Mouse (Mus musculus): ENCODE measurements around the gene Cds1. TPM values are rescaled to one million over a fixed set of nuclear protein-coding genes. Genes with fewer than 3 reads are reported as not detected.
"Not testable (repeated sequence)": the region's sequence is repeated elsewhere in the genome, so short reads cannot be mapped to it uniquely, and the experiment has no call there.

Cds1 gene
- polyA plus RNA-seq, 1 experiment, result 16.3 TPM

- peaks cover 14% of the 10 kb centered on the region for H3K4me1 ChIP-seq (ENCODE audit: control insufficient read depth, insufficient read depth, insufficient read length, low read length)
- no peak overlapping the region for H3K27ac ChIP-seq (replicated peaks; ENCODE audit: low read depth, low read length)
- H3K4me3 ChIP-seq (ENCODE audit: insufficient read depth, low read depth, low read length), result no peak overlapping the region
Observed at GRCm38 (mm10) chr5:101830180-101830579, 65.2 kb downstream of the Cds1 start.

- no peak overlapping the region for H3K4me3 ChIP-seq (ENCODE audit: insufficient read depth, low read depth, low read length)
- peaks cover 3% of the 10 kb centered on the region for H3K4me1 ChIP-seq (ENCODE audit: control insufficient read depth, insufficient read depth, insufficient read length, low read length)
Observed at GRCm38 (mm10) chr5:101832042-101832441, 67.1 kb downstream of the Cds1 start.

GRCm38 (mm10) chr5:101832991-101833390 is 68.1 kb downstream of the Cds1 start:
- no peak overlapping the region for H3K27ac ChIP-seq (replicated peaks; ENCODE audit: low read depth, low read length)

More at GRCm38 (mm10) chr5:101832042-101832441, 67.1 kb downstream of the Cds1 start:
- H3K27ac ChIP-seq (replicated peaks; ENCODE audit: low read depth, low read length), result no peak overlapping the region

GRCm38 (mm10) chr5:101833875-101834274 is 68.9 kb downstream of the Cds1 start:
- Histone ChIP-seq H3K4me3 (ENCODE audit: insufficient read depth, low read depth, low read length) (no peak overlapping the region), H3K4me1 (ENCODE audit: control insufficient read depth, insufficient read depth, insufficient read length, low read length) (peaks cover 1% of the 10 kb centered on the region; the same call in 1 of the 2 replicates), H3K27ac (replicated peaks; ENCODE audit: low read depth, low read length) (no peak overlapping the region)

More at GRCm38 (mm10) chr5:101832991-101833390, 68.1 kb downstream of the Cds1 start:
- Histone ChIP-seq H3K4me3 (ENCODE audit: insufficient read depth, low read depth, low read length) (no peak overlapping the region), H3K4me1 (ENCODE audit: control insufficient read depth, insufficient read depth, insufficient read length, low read length) (peaks cover 2% of the 10 kb centered on the region; the same call in 1 of the 2 replicates)

GRCm38 (mm10) chr5:101836221-101836620 is 71.3 kb downstream of the Cds1 start:
- H3K4me3 ChIP-seq (ENCODE audit: insufficient read depth, low read depth, low read length), result no peak overlapping the region
- H3K4me1 ChIP-seq (ENCODE audit: control insufficient read depth, insufficient read depth, insufficient read length, low read length), result no peaks in the 10 kb centered on the region
- no peak overlapping the region for H3K27ac ChIP-seq (replicated peaks; ENCODE audit: low read depth, low read length)

GRCm38 (mm10) chr5:101837605-101838004 is 72.7 kb downstream of the Cds1 start:
- H3K4me1 ChIP-seq (ENCODE audit: control insufficient read depth, insufficient read depth, insufficient read length, low read length); H3K27ac ChIP-seq (replicated peaks; ENCODE audit: low read depth, low read length); H3K4me3 ChIP-seq (ENCODE audit: insufficient read depth, low read depth, low read length): not testable (repeated sequence)

- Histone ChIP-seq H3K4me1 (ENCODE audit: control insufficient read depth, insufficient read depth, insufficient read length, low read length) (no peaks in the 10 kb centered on the region), H3K4me3 (ENCODE audit: insufficient read depth, low read depth, low read length) (no peak overlapping the region), H3K27ac (replicated peaks; ENCODE audit: low read depth, low read length) (no peak overlapping the region)
Observed at GRCm38 (mm10) chr5:101840476-101840875, 75.5 kb downstream of the Cds1 start.

- no peak overlapping the region for H3K27ac ChIP-seq (replicated peaks; ENCODE audit: low read depth, low read length)
- no peaks in the 10 kb centered on the region for H3K4me1 ChIP-seq (ENCODE audit: control insufficient read depth, insufficient read depth, insufficient read length, low read length)
- H3K4me3 ChIP-seq (ENCODE audit: insufficient read depth, low read depth, low read length), result no peak overlapping the region
Observed at GRCm38 (mm10) chr5:101845011-101845410, 80.1 kb downstream of the Cds1 start.

- no peak overlapping the region for H3K4me3 ChIP-seq (ENCODE audit: insufficient read depth, low read depth, low read length)
- H3K27ac ChIP-seq (replicated peaks; ENCODE audit: low read depth, low read length), result no peak overlapping the region
- no peaks in the 10 kb centered on the region for H3K4me1 ChIP-seq (ENCODE audit: control insufficient read depth, insufficient read depth, insufficient read length, low read length)
Observed at GRCm38 (mm10) chr5:101845930-101846329, 81.0 kb downstream of the Cds1 start.

GRCm38 (mm10) chr5:101847323-101847722 is 82.4 kb downstream of the Cds1 start:
- H3K4me3 ChIP-seq (ENCODE audit: insufficient read depth, low read depth, low read length), result no peak overlapping the region
- H3K27ac ChIP-seq (replicated peaks; ENCODE audit: low read depth, low read length), result no peak overlapping the region
- no peaks in the 10 kb centered on the region for H3K4me1 ChIP-seq (ENCODE audit: control insufficient read depth, insufficient read depth, insufficient read length, low read length)

- no peaks in the 10 kb centered on the region for H3K4me1 ChIP-seq (ENCODE audit: control insufficient read depth, insufficient read depth, insufficient read length, low read length)
- no peak overlapping the region for H3K27ac ChIP-seq (replicated peaks; ENCODE audit: low read depth, low read length)
- no peak overlapping the region for H3K4me3 ChIP-seq (ENCODE audit: insufficient read depth, low read depth, low read length)
Observed at GRCm38 (mm10) chr5:101847762-101848161, 82.8 kb downstream of the Cds1 start.

GRCm38 (mm10) chr5:101851133-101851532 is 86.2 kb downstream of the Cds1 start:
- Histone ChIP-seq H3K4me3 (ENCODE audit: insufficient read depth, low read depth, low read length) (no peak overlapping the region), H3K4me1 (ENCODE audit: control insufficient read depth, insufficient read depth, insufficient read length, low read length) (no peaks in the 10 kb centered on the region), H3K27ac (replicated peaks; ENCODE audit: low read depth, low read length) (no peak overlapping the region)

GRCm38 (mm10) chr5:101852116-101852680 is 87.3 kb downstream of the Cds1 start:
- Histone ChIP-seq H3K4me3 (ENCODE audit: insufficient read depth, low read depth, low read length) (no peak overlapping the region), H3K27ac (replicated peaks; ENCODE audit: low read depth, low read length) (no peak overlapping the region), H3K4me1 (ENCODE audit: control insufficient read depth, insufficient read depth, insufficient read length, low read length) (no peaks in the 10 kb centered on the region)

GRCm38 (mm10) chr5:101854100-101854499 is 89.2 kb downstream of the Cds1 start:
- no peaks in the 10 kb centered on the region for H3K4me1 ChIP-seq (ENCODE audit: control insufficient read depth, insufficient read depth, insufficient read length, low read length)
- no peak overlapping the region for H3K27ac ChIP-seq (replicated peaks; ENCODE audit: low read depth, low read length)
- H3K4me3 ChIP-seq (ENCODE audit: insufficient read depth, low read depth, low read length), result no peak overlapping the region

GRCm38 (mm10) chr5:101854667-101855066 is 89.7 kb downstream of the Cds1 start:
- H3K4me3 ChIP-seq (ENCODE audit: insufficient read depth, low read depth, low read length), result no peak overlapping the region
- H3K4me1 ChIP-seq (ENCODE audit: control insufficient read depth, insufficient read depth, insufficient read length, low read length), result no peaks in the 10 kb centered on the region
- H3K27ac ChIP-seq (replicated peaks; ENCODE audit: low read depth, low read length), result no peak overlapping the region

- Histone ChIP-seq H3K4me3 (ENCODE audit: insufficient read depth, low read depth, low read length) (no peak overlapping the region), H3K27ac (replicated peaks; ENCODE audit: low read depth, low read length) (no peak overlapping the region), H3K4me1 (ENCODE audit: control insufficient read depth, insufficient read depth, insufficient read length, low read length) (no peaks in the 10 kb centered on the region)
Observed at GRCm38 (mm10) chr5:101855475-101855874, 90.5 kb downstream of the Cds1 start.
